Mouse (Mus musculus): ENCODE measurements around the gene Eefsec. TPM values are rescaled to one million over a fixed set of nuclear protein-coding genes. Genes with fewer than 3 reads are reported as not detected.

Eefsec gene
- total and polyA plus RNA-seq, 3 experiments, result 27.5 to 378 (median 40.7) TPM

DNA sequence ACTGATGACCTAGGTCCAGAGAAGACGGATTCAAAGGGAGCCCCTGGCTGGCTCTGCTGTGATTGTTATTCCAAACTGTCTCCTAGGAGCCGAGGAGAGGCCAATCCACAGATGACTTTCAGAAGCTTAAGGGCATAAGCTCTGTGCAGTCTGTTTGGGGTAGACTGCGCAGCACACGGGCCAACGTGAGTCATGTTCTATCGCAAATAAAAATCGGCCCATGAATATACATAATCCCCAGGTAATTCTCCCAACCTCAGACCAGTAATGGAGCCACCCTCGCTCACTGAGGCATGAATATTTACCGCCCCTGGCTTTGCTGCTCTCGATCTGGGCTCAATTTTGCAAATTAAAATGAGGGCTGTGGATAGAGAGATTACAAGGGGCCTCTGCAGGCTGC, 134.7 kb downstream of the Eefsec start:
- Histone ChIP-seq H3K27ac (ENCODE audit: control insufficient read depth, low read depth, low read length) (no peak overlapping the region), H3K4me1 (ENCODE audit: control insufficient read depth in 1 of 2, insufficient read depth in 2 of 2, low read length in 2 of 2) (no peaks in the 10 kb centered on the region; a peak in 1 of 4 replicates), H3K4me3 (ENCODE audit: control insufficient read depth in 1 of 2, insufficient read depth in 1 of 2, low read depth in 2 of 2, low read length in 2 of 2) (no peak overlapping the region), H3K9me3 (replicated peaks; ENCODE audit: insufficient read depth, low read length) (no peaks in the 10 kb centered on the region), H3K9ac (ENCODE audit: control insufficient read depth, low read depth, low read length, poor library complexity, severe bottlenecking) (no peak overlapping the region), H3K79me2 (ENCODE audit: control insufficient read depth, insufficient read depth, low read length, poor library complexity) (no peaks in the 10 kb centered on the region), H3K27me3 (ENCODE audit: control insufficient read depth in 1 of 2, insufficient read depth in 2 of 2, low read length in 2 of 2) (no peaks in the 10 kb centered on the region), H3K36me3 (ENCODE audit: control insufficient read depth in 1 of 2, insufficient read depth in 2 of 2, low read length in 2 of 2) (no peaks in the 10 kb centered on the region; a peak in 1 of 4 replicates)
- no peak for TF ChIP-seq SMC3 (IDR thresholded peaks at IDR 0.05; ENCODE audit: low read depth, low read length)
- TF ChIP-seq CTCF (IDR thresholded peaks at IDR 0.05 in 2 of 3, conservative IDR thresholded peaks at IDR 0.05 in 1 of 3; ENCODE audit: control insufficient read depth in 1 of 3, insufficient read depth in 1 of 3, low read depth in 2 of 3, low read length in 3 of 3, poor library complexity in 1 of 3, severe bottlenecking in 1 of 3), result no peak
- no peak for TF ChIP-seq TBP (IDR thresholded peaks at IDR 0.05; ENCODE audit: low read depth, low read length)
- no peak for TF ChIP-seq CHD1 (IDR thresholded peaks at IDR 0.05; ENCODE audit: low read depth, low read length)
- no peak for TF ChIP-seq RCOR1 (IDR thresholded peaks at IDR 0.05; ENCODE audit: low read depth, low read length)
- no peak for TF ChIP-seq EP300 (IDR thresholded peaks at IDR 0.05; ENCODE audit: low read depth in 1 of 2, low read length in 2 of 2)
- no peak for TF ChIP-seq CHD2 (IDR thresholded peaks at IDR 0.05; ENCODE audit: low read length)
- no peak for TF ChIP-seq POLR2A (IDR thresholded peaks at IDR 0.05; ENCODE audit: control insufficient read depth in 1 of 2, insufficient read depth in 1 of 2, low read depth in 1 of 2, low read length in 2 of 2, poor library complexity in 1 of 2)
- no peak for DNase-seq (ENCODE audit: low read depth, low spot score)

- Histone ChIP-seq H3K36me3 (ENCODE audit: control insufficient read depth in 1 of 2, insufficient read depth in 2 of 2, low read length in 2 of 2) (no peaks in the 10 kb centered on the region; a peak in 1 of 4 replicates), H3K9ac (ENCODE audit: control insufficient read depth, low read depth, low read length, poor library complexity, severe bottlenecking) (no peak overlapping the region), H3K79me2 (ENCODE audit: control insufficient read depth, insufficient read depth, low read length, poor library complexity) (no peaks in the 10 kb centered on the region), H3K9me3 (replicated peaks; ENCODE audit: insufficient read depth, low read length) (no peaks in the 10 kb centered on the region), H3K4me3 (ENCODE audit: control insufficient read depth in 1 of 2, insufficient read depth in 1 of 2, low read depth in 2 of 2, low read length in 2 of 2) (no peak overlapping the region), H3K4me1 (ENCODE audit: control insufficient read depth in 1 of 2, insufficient read depth in 2 of 2, low read length in 2 of 2) (no peaks in the 10 kb centered on the region; a peak in 1 of 4 replicates), H3K27ac (ENCODE audit: control insufficient read depth, low read depth, low read length) (no peak overlapping the region), H3K27me3 (ENCODE audit: control insufficient read depth in 1 of 2, insufficient read depth in 2 of 2, low read length in 2 of 2) (no peaks in the 10 kb centered on the region)
- TF ChIP-seq MXI1 (IDR thresholded peaks at IDR 0.05; ENCODE audit: low read depth, low read length), result no peak
- no peak for TF ChIP-seq POLR2A (IDR thresholded peaks at IDR 0.05; ENCODE audit: control insufficient read depth in 1 of 2, insufficient read depth in 1 of 2, low read depth in 1 of 2, low read length in 2 of 2, poor library complexity in 1 of 2)
- no peak for TF ChIP-seq NRF1 (IDR thresholded peaks at IDR 0.05; ENCODE audit: insufficient read depth, low read depth, low read length, poor library complexity, severe bottlenecking)
- TF ChIP-seq MAFK (IDR thresholded peaks at IDR 0.05; ENCODE audit: borderline replicate concordance, low read depth, low read length), result no peak
- TF ChIP-seq UBTF (IDR thresholded peaks at IDR 0.05; ENCODE audit: borderline replicate concordance, insufficient read depth, low read depth, low read length), result no peak
- TF ChIP-seq ETS1 (IDR thresholded peaks at IDR 0.05; ENCODE audit: low read depth, low read length), result no peak
- no peak for TF ChIP-seq TBP (IDR thresholded peaks at IDR 0.05; ENCODE audit: low read depth, low read length)
- TF ChIP-seq ELF1 (IDR thresholded peaks at IDR 0.05; ENCODE audit: low read depth, low read length), result no peak
- no peak for TF ChIP-seq CHD1 (IDR thresholded peaks at IDR 0.05; ENCODE audit: low read depth, low read length)
- no peak for TF ChIP-seq POLR2AphosphoS2 (IDR thresholded peaks at IDR 0.05; ENCODE audit: low read length)
- no peak for TF ChIP-seq USF2 (IDR thresholded peaks at IDR 0.05; ENCODE audit: borderline replicate concordance in 1 of 2, insufficient read depth in 1 of 2, low read depth in 1 of 2, low read length in 2 of 2)
- no peak for TF ChIP-seq MAX (IDR thresholded peaks at IDR 0.05; ENCODE audit: low read length)
- no peak for TF ChIP-seq MAZ (IDR thresholded peaks at IDR 0.05; ENCODE audit: low read depth, low read length)
- no peak for TF ChIP-seq GABPA (IDR thresholded peaks at IDR 0.05; ENCODE audit: low read depth, low read length)
- DNase-seq (ENCODE audit: low read depth, low spot score), result peak; percentile 11
Observed at GRCm38 (mm10) chr6:88306100-88306746, 140.1 kb downstream of the Eefsec start.
